Mouse (Mus musculus): ENCODE results near the gene Klhl2. TPM values are rescaled to one million over a fixed set of nuclear protein-coding genes. Genes with fewer than 3 reads are reported as not detected.

Gene Klhl2
- polyA plus RNA-seq, 1 experiment from 2014 or later = 15.3 TPM

- no peak for ATAC-seq (replicated peaks; ENCODE audit: low FRiP score)
- Histone ChIP-seq H3K4me3 (replicated peaks) (no peak overlapping the region), H3K4me1 (no peaks in the 10 kb centered on the region), H3K9me3 (replicated peaks) (no peaks in the 10 kb centered on the region), H3K27ac (no peak overlapping the region), H3K27me3 (no peaks in the 10 kb centered on the region), H3K4me2 (no peak overlapping the region), H3K36me3 (peaks cover 61% of the 10 kb centered on the region), H3K9ac (no peak overlapping the region)
- WGBS = 88% methylated on average over 7 of the region's 7 CpGs
Measured at GRCm38 (mm10) chr8:64717868-64718267, 131.9 kb downstream of the Klhl2 start.

GRCm38 (mm10) chr8:64712499-64712898 lies 137.3 kb downstream of the Klhl2 start:
- ATAC-seq (replicated peaks; ENCODE audit: low FRiP score) = no peak
- no peak overlapping the region for H3K9ac ChIP-seq
- H3K27ac ChIP-seq = no peak overlapping the region
- no peak overlapping the region for H3K4me3 ChIP-seq (replicated peaks)
- H3K9me3 ChIP-seq (replicated peaks) = no peaks in the 10 kb centered on the region
- WGBS = 87% methylated on average over 7 of the region's 7 CpGs
- H3K27me3 ChIP-seq = no peaks in the 10 kb centered on the region
- peaks cover 12% of the 10 kb centered on the region for H3K36me3 ChIP-seq
- H3K4me1 ChIP-seq = no peaks in the 10 kb centered on the region
- no peak overlapping the region for H3K4me2 ChIP-seq

GRCm38 (mm10) chr8:64711544-64711943 lies 138.3 kb downstream of the Klhl2 start:
- Histone ChIP-seq H3K4me2 (no peak overlapping the region), H3K9me3 (replicated peaks) (no peaks in the 10 kb centered on the region), H3K36me3 (peaks cover 3% of the 10 kb centered on the region), H3K27ac (no peak overlapping the region), H3K27me3 (no peaks in the 10 kb centered on the region), H3K4me1 (no peaks in the 10 kb centered on the region), H3K9ac (no peak overlapping the region), H3K4me3 (replicated peaks) (no peak overlapping the region)
- 23% methylated on average over 1 of the region's 1 CpGs for WGBS
- no peak for ATAC-seq (replicated peaks; ENCODE audit: low FRiP score)

DNA sequence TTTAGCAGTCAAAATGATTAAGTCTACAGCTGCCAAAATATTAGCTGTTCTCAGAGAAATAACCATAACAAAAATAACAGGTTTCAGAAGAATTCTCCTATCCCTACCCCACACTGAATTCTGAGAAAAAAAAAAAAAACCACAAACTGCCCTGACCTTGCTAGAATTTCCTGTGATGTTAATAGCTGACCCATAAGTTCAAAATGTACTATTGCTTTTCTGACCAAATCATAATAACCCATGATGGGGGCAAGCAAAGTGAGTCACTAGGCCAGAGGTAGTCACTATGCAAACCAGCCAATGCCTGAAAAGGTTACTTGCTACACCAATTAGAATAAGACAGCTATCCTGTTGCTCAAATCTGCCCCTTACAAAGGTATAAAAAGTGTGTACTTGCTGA lies 142.3 kb downstream of the Klhl2 start:
- no peaks in the 10 kb centered on the region for H3K36me3 ChIP-seq
- H3K27ac ChIP-seq = no peak overlapping the region
- H3K4me3 ChIP-seq (replicated peaks) = no peak overlapping the region
- H3K4me1 ChIP-seq = no peaks in the 10 kb centered on the region
- H3K4me2 ChIP-seq = no peak overlapping the region
- H3K27me3 ChIP-seq = no peaks in the 10 kb centered on the region
- no peaks in the 10 kb centered on the region for H3K9me3 ChIP-seq (replicated peaks)
- H3K9ac ChIP-seq = no peak overlapping the region
- ATAC-seq (replicated peaks; ENCODE audit: low FRiP score) = no peak

- no peak for ATAC-seq (replicated peaks; ENCODE audit: low FRiP score)
- no peak overlapping the region for H3K4me2 ChIP-seq
Measured at GRCm38 (mm10) chr8:64703191-64703590, 146.6 kb downstream of the Klhl2 start.

DNA sequence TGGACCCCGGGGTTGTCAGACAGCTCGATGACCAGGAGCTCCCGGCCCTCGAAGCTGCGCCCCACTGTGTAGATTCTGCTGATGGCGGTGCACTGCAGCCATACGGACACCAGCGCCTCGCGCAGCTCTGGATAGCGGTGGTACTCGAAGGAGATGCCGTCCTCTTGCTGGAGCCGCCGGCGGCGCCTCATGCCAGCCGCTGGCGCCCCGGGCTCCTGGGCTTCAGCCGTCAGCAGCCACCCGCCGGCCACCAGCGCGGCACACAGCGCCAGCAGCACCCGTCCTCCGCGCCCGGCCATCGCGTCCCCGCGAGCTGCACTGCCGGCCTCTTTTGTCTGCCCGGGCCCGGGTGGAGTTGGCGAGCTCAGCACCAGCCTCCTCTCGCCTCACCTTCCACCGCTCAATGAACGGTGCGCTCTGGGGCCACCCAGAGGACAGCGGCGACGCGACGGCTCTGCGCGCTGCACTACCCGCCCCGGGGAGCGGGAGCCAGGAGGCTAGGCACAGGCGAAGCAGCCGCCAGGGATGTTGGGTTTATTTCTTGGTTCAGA lies 157.1 kb downstream of the Klhl2 start, which contains the start of gene Cpe:
Gene Cpe, minus strand, starts transcription at position 404 of the 551 bp plus-strand sequence.
- peak within 1 kb of the TSS; percentile 65 for H3K4me3 ChIP-seq (replicated peaks)
- WGBS = under 1% methylated on average over 54 of the region's 54 CpGs
- ATAC-seq (replicated peaks; ENCODE audit: low FRiP score) = peak; percentile 99
- H3K27me3 ChIP-seq = peaks cover 16% of the 10 kb centered on the region
- no peaks in the 10 kb centered on the region for H3K36me3 ChIP-seq
- H3K9me3 ChIP-seq (replicated peaks) = no peaks in the 10 kb centered on the region
- peak within 1 kb of the TSS; percentile 94 for H3K4me2 ChIP-seq
- H3K4me1 ChIP-seq = peaks cover 15% of the 10 kb centered on the region
- peak within 1 kb of the TSS; percentile 75 for H3K27ac ChIP-seq
- H3K9ac ChIP-seq = peak within 1 kb of the TSS; percentile 71

More at GRCm38 (mm10) chr8:64703191-64703590, 146.6 kb downstream of the Klhl2 start:
- no peaks in the 10 kb centered on the region for H3K36me3 ChIP-seq
- H3K4me1 ChIP-seq = no peaks in the 10 kb centered on the region
- no peak overlapping the region for H3K9ac ChIP-seq
- H3K27ac ChIP-seq = no peak overlapping the region
- H3K27me3 ChIP-seq = no peaks in the 10 kb centered on the region
- WGBS = 75% methylated on average over 1 of the region's 1 CpGs
- no peak overlapping the region for H3K4me3 ChIP-seq (replicated peaks)
- no peaks in the 10 kb centered on the region for H3K9me3 ChIP-seq (replicated peaks)

GRCm38 (mm10) chr8:64691591-64692401 lies 158.0 kb downstream of the Klhl2 start:
- no peak for ATAC-seq (replicated peaks; ENCODE audit: low FRiP score)
- Histone ChIP-seq H3K9ac (peak overlapping the region; percentile 71; the same call in 1 of the 2 replicates), H3K4me1 (peaks cover 15% of the 10 kb centered on the region), H3K4me3 (replicated peaks) (peak overlapping the region; percentile 65), H3K27me3 (peaks cover 16% of the 10 kb centered on the region), H3K4me2 (peak overlapping the region; percentile 94), H3K27ac (no peak overlapping the region), H3K9me3 (replicated peaks) (no peaks in the 10 kb centered on the region), H3K36me3 (no peaks in the 10 kb centered on the region)
- WGBS = 15% methylated on average over 16 of the region's 16 CpGs

- H3K4me1 ChIP-seq = peaks cover 15% of the 10 kb centered on the region
- no peak overlapping the region for H3K4me3 ChIP-seq (replicated peaks)
- no peak overlapping the region for H3K27ac ChIP-seq
- H3K9ac ChIP-seq = no peak overlapping the region
- no peaks in the 10 kb centered on the region for H3K9me3 ChIP-seq (replicated peaks)
- no peaks in the 10 kb centered on the region for H3K36me3 ChIP-seq
- no peak overlapping the region for H3K4me2 ChIP-seq
- no peak for ATAC-seq (replicated peaks; ENCODE audit: low FRiP score)
- peaks cover 16% of the 10 kb centered on the region for H3K27me3 ChIP-seq
- WGBS = 83% methylated on average over 6 of the region's 6 CpGs
Measured at GRCm38 (mm10) chr8:64690845-64691244, 159.0 kb downstream of the Klhl2 start.

- H3K27me3 ChIP-seq = peaks cover 16% of the 10 kb centered on the region
- 84% methylated on average over 6 of the region's 6 CpGs for WGBS
- H3K9ac ChIP-seq = no peak overlapping the region
- H3K9me3 ChIP-seq (replicated peaks) = no peaks in the 10 kb centered on the region
- peaks cover 15% of the 10 kb centered on the region for H3K4me1 ChIP-seq
- no peak overlapping the region for H3K27ac ChIP-seq
- no peaks in the 10 kb centered on the region for H3K36me3 ChIP-seq
- no peak for ATAC-seq (replicated peaks; ENCODE audit: low FRiP score)
- H3K4me2 ChIP-seq = no peak overlapping the region
- H3K4me3 ChIP-seq (replicated peaks) = no peak overlapping the region
Measured at GRCm38 (mm10) chr8:64690306-64690705, 159.5 kb downstream of the Klhl2 start.

Other genes starting within 250 kb of the Klhl2 start
- gene Cpe, start 157.0 kb downstream of the Klhl2 start, polyA plus RNA-seq (2015; fragmentation: Nextera tagmentation; extraction: Ambion mirVana) = 75.0 and 80.8 TPM in 2 replicates
- gene Msmo1, start 116.2 kb downstream of the Klhl2 start, polyA plus RNA-seq (2015; fragmentation: Nextera tagmentation; extraction: Ambion mirVana) = 87.6 and 94.4 TPM in 2 replicates
- gene Tmem192, start 97.2 kb upstream of the Klhl2 start, polyA plus RNA-seq (2015; fragmentation: Nextera tagmentation; extraction: Ambion mirVana) = 26.7 and 28.1 TPM in 2 replicates
- gene Trim75, start 137.8 kb upstream of the Klhl2 start, polyA plus RNA-seq (2015; fragmentation: Nextera tagmentation; extraction: Ambion mirVana) = not detected in 2 replicates
- gene Trim61, start 168.5 kb upstream of the Klhl2 start, polyA plus RNA-seq (2015; fragmentation: Nextera tagmentation; extraction: Ambion mirVana) = 0.18 and 0.25 TPM in 2 replicates
- 0.05 TPM in 1 of 2 replicates, not detected in the other for gene Trim60, start 168.6 kb upstream of the Klhl2 start, polyA plus RNA-seq (2015; fragmentation: Nextera tagmentation; extraction: Ambion mirVana)
- gene Apela, start 187.3 kb upstream of the Klhl2 start, polyA plus RNA-seq (2015; fragmentation: Nextera tagmentation; extraction: Ambion mirVana) = 10.3 and 14.9 TPM in 2 replicates
- not detected in 2 replicates for gene Gm10663, start 225.0 kb upstream of the Klhl2 start, polyA plus RNA-seq (2015; fragmentation: Nextera tagmentation; extraction: Ambion mirVana)